Mouse (Mus musculus): ENCODE results near the gene Fan1. TPM values are rescaled to one million over a fixed set of nuclear protein-coding genes. Genes with fewer than 3 reads are reported as not detected.

Fan1 gene
- polyA plus RNA-seq, 1 experiment from 2014 or later, result 9.8 TPM

DNA sequence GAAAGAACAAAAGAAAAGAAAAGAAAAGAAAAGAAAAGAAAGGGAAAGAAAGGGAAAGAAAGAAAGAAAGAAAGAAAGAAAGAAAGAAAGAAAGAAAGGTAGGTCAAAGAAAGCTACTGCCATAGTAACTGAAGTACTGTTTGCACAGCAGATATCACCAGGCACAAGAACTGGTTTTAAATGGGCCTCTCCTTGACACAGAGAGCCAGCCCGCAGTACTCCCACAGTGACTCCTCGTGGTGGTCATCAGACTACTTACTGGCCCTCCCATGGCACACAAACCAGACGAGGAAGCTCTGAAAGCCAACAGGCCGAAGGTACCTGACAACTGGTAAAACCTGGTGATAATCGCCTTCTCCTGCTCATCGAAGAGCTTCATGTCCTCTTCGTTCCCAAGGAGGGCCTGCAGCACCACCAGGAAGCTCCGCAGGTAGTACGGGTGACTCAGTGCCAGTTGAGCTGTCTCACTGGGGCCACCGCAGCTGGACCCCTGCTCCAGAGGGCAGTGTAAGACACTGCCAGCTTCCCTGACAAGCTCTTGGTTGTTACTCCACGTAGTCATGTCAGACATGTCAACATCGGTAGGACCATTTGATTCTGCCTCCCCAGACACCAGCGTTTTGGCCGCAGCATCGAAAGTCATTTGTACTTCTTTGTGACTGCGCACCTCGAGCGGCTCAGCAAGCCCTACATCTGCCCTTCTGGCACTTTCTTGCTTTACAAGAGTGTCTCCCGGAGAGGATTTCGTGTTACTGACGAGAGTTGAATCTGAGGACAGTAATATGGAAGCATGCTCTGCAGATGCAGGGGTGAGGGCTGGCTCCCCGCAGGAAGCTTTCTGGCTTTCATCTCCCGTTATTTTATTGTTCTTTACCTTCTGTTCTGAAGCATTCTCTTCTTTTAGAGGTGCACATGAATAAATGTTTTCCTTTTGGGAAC is 1.7 kb downstream of the Fan1 start:
- no peak overlapping the region for H3K4me3 ChIP-seq (ENCODE audit: low read length)

DNA sequence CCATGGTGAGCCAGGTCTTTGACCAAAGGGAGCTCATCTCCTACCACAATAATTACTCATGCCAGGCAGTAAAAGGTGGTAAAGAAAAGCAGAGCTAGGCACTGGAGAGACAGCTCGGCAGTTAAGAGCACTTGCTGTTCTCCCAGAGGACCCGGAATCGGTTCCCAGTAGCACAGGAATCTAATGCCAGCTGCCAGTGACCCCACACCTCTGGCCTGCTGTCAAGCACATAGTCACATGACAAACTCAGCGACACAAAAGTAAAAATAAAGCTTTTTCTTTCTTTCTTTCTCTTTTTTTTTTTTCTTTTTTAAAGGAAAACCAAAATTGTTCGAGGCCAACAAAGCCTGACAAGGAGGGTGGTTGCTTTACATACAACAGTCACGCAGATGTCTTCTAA is 4.1 kb downstream of the Fan1 start:
- H3K9me3 ChIP-seq (ENCODE audit: control insufficient read depth, low read length), result no peaks in the 10 kb centered on the region
- no peak overlapping the region for H3K27ac ChIP-seq (ENCODE audit: low read depth, low read length)
- no peaks in the 10 kb centered on the region for H3K27me3 ChIP-seq (ENCODE audit: control insufficient read depth, insufficient read depth, low read length)
- peaks cover 35% of the 10 kb centered on the region; the same call in 1 of the 2 replicates for H3K36me3 ChIP-seq (ENCODE audit: control insufficient read depth, insufficient read depth, low read length)
- H3K9ac ChIP-seq (ENCODE audit: low read depth, low read length), result no peak overlapping the region
- WGBS, result 87% methylated on average over 6 of the region's 6 CpGs
- H3K4me2 ChIP-seq (replicated peaks; ENCODE audit: low read depth, low read length), result no peak overlapping the region
- no peak overlapping the region for H3K4me3 ChIP-seq (ENCODE audit: low read length)
- H3K4me1 ChIP-seq (ENCODE audit: control insufficient read depth, insufficient read depth, low read length), result peaks cover 4% of the 10 kb centered on the region; the same call in 1 of the 2 replicates
- no peak for ATAC-seq (ENCODE audit: low FRiP score, low TSS enrichment)

More for the DNA sequence above, 1.7 kb downstream of the Fan1 start:
- Histone ChIP-seq H3K9ac (ENCODE audit: low read depth, low read length) (no peak overlapping the region), H3K27me3 (ENCODE audit: control insufficient read depth, insufficient read depth, low read length) (no peaks in the 10 kb centered on the region), H3K4me2 (replicated peaks; ENCODE audit: low read depth, low read length) (no peak overlapping the region), H3K4me1 (ENCODE audit: control insufficient read depth, insufficient read depth, low read length) (peaks cover 4% of the 10 kb centered on the region; the same call in 1 of the 2 replicates), H3K36me3 (ENCODE audit: control insufficient read depth, insufficient read depth, low read length) (peaks cover 27% of the 10 kb centered on the region), H3K27ac (ENCODE audit: low read depth, low read length) (no peak overlapping the region), H3K9me3 (ENCODE audit: control insufficient read depth, low read length) (no peaks in the 10 kb centered on the region)
- ATAC-seq (ENCODE audit: low FRiP score, low TSS enrichment), result no peak
- WGBS, result 94% methylated on average over 23 of the region's 23 CpGs

- H3K9me3 ChIP-seq (ENCODE audit: control insufficient read depth, low read length), result no peaks in the 10 kb centered on the region
- H3K9ac ChIP-seq (ENCODE audit: low read depth, low read length), result no peak overlapping the region
- no peak overlapping the region for H3K4me2 ChIP-seq (replicated peaks; ENCODE audit: low read depth, low read length)
- no peaks in the 10 kb centered on the region for H3K4me1 ChIP-seq (ENCODE audit: control insufficient read depth, insufficient read depth, low read length)
- WGBS, result 93% methylated on average over 5 of the region's 5 CpGs
- H3K27me3 ChIP-seq (ENCODE audit: control insufficient read depth, insufficient read depth, low read length), result no peaks in the 10 kb centered on the region
- ATAC-seq (ENCODE audit: low FRiP score, low TSS enrichment), result no peak
- no peak overlapping the region for H3K4me3 ChIP-seq (ENCODE audit: low read length)
- H3K27ac ChIP-seq (ENCODE audit: low read depth, low read length), result no peak overlapping the region
- peaks cover 68% of the 10 kb centered on the region for H3K36me3 ChIP-seq (ENCODE audit: control insufficient read depth, insufficient read depth, low read length)
These were observed 8.0 kb downstream of the Fan1 start for GRCm38 (mm10) chr7:64365863-64366262.

GRCm38 (mm10) chr7:64360586-64360945 is 13.3 kb downstream of the Fan1 start:
- no peaks in the 10 kb centered on the region for H3K4me1 ChIP-seq (ENCODE audit: control insufficient read depth, insufficient read depth, low read length)
- H3K27me3 ChIP-seq (ENCODE audit: control insufficient read depth, insufficient read depth, low read length), result no peaks in the 10 kb centered on the region
- no peak overlapping the region for H3K4me3 ChIP-seq (ENCODE audit: low read length)
- H3K9me3 ChIP-seq (ENCODE audit: control insufficient read depth, low read length), result no peaks in the 10 kb centered on the region
- 69% methylated on average over 3 of the region's 3 CpGs for WGBS
- no peak overlapping the region for H3K9ac ChIP-seq (ENCODE audit: low read depth, low read length)
- no peak overlapping the region for H3K4me2 ChIP-seq (replicated peaks; ENCODE audit: low read depth, low read length)
- peaks cover 74% of the 10 kb centered on the region for H3K36me3 ChIP-seq (ENCODE audit: control insufficient read depth, insufficient read depth, low read length)
- no peak overlapping the region for H3K27ac ChIP-seq (ENCODE audit: low read depth, low read length)
- ATAC-seq (ENCODE audit: low FRiP score, low TSS enrichment), result no peak

GRCm38 (mm10) chr7:64359943-64360585 is 13.8 kb downstream of the Fan1 start:
- Histone ChIP-seq H3K27me3 (ENCODE audit: control insufficient read depth, insufficient read depth, low read length) (no peaks in the 10 kb centered on the region), H3K9me3 (ENCODE audit: control insufficient read depth, low read length) (no peaks in the 10 kb centered on the region), H3K4me3 (ENCODE audit: low read length) (no peak overlapping the region), H3K27ac (ENCODE audit: low read depth, low read length) (no peak overlapping the region), H3K4me1 (ENCODE audit: control insufficient read depth, insufficient read depth, low read length) (no peaks in the 10 kb centered on the region), H3K9ac (ENCODE audit: low read depth, low read length) (no peak overlapping the region), H3K36me3 (ENCODE audit: control insufficient read depth, insufficient read depth, low read length) (peaks cover 69% of the 10 kb centered on the region), H3K4me2 (replicated peaks; ENCODE audit: low read depth, low read length) (no peak overlapping the region)
- no peak for ATAC-seq (ENCODE audit: low FRiP score, low TSS enrichment)
- WGBS, result 92% methylated on average over 20 of the region's 20 CpGs

GRCm38 (mm10) chr7:64358666-64359065 is 15.2 kb downstream of the Fan1 start:
- no peaks in the 10 kb centered on the region for H3K27me3 ChIP-seq (ENCODE audit: control insufficient read depth, insufficient read depth, low read length)
- no peak for ATAC-seq (ENCODE audit: low FRiP score, low TSS enrichment)
- H3K9me3 ChIP-seq (ENCODE audit: control insufficient read depth, low read length), result no peaks in the 10 kb centered on the region
- H3K4me2 ChIP-seq (replicated peaks; ENCODE audit: low read depth, low read length), result no peak overlapping the region
- WGBS, result 84% methylated on average over 6 of the region's 6 CpGs
- peaks cover 58% of the 10 kb centered on the region for H3K36me3 ChIP-seq (ENCODE audit: control insufficient read depth, insufficient read depth, low read length)
- H3K4me3 ChIP-seq (ENCODE audit: low read length), result no peak overlapping the region
- no peak overlapping the region for H3K9ac ChIP-seq (ENCODE audit: low read depth, low read length)
- no peaks in the 10 kb centered on the region for H3K4me1 ChIP-seq (ENCODE audit: control insufficient read depth, insufficient read depth, low read length)
- H3K27ac ChIP-seq (ENCODE audit: low read depth, low read length), result no peak overlapping the region

DNA sequence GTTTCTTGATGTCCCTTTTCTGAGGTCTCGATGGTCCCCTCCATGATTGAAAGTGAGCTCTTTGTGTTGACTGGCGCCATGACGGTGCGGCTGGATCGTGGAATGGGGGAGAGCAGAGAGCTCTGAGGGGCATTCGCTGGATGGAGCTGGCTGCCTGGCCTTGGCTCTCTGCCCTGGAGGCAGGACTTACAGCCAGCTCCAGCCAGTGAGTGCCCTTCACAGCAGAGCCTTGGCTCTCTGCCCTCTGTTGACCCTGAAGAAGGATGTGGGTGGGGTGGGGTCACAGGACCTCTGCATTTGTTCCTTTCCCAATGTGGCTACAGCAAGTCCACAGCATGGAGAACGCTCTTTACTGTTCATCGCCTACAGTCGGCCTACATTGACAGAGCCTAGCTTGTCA is 16.5 kb downstream of the Fan1 start:
- no peaks in the 10 kb centered on the region for H3K9me3 ChIP-seq (ENCODE audit: control insufficient read depth, low read length)
- no peak overlapping the region for H3K4me2 ChIP-seq (replicated peaks; ENCODE audit: low read depth, low read length)
- no peak overlapping the region for H3K4me3 ChIP-seq (ENCODE audit: low read length)
- no peaks in the 10 kb centered on the region for H3K4me1 ChIP-seq (ENCODE audit: control insufficient read depth, insufficient read depth, low read length)
- H3K36me3 ChIP-seq (ENCODE audit: control insufficient read depth, insufficient read depth, low read length), result peaks cover 55% of the 10 kb centered on the region
- no peaks in the 10 kb centered on the region for H3K27me3 ChIP-seq (ENCODE audit: control insufficient read depth, insufficient read depth, low read length)
- 96% methylated on average over 9 of the region's 9 CpGs for WGBS
- no peak overlapping the region for H3K9ac ChIP-seq (ENCODE audit: low read depth, low read length)
- H3K27ac ChIP-seq (ENCODE audit: low read depth, low read length), result no peak overlapping the region
- ATAC-seq (ENCODE audit: low FRiP score, low TSS enrichment), result no peak

DNA sequence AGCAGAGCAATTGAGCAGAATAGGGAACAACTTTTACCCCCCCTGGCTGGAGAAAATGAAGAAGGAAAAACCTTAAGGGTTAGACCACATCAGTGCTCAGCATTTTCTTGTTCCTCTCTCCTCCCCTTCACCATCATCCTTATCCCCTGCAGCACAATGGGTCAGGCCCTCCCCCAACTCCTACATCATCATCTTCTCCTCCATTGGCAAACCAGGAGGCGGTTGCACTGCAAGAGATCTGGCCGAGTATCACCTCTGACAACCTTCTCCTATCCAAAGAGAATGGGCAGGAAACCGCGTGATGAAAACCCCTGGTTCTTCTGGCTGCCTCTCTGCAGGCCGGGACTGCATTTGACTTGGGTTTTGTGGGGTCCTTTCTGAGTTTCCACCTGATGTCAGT is 17.2 kb downstream of the Fan1 start:
- H3K4me2 ChIP-seq (replicated peaks; ENCODE audit: low read depth, low read length), result no peak overlapping the region
- H3K36me3 ChIP-seq (ENCODE audit: control insufficient read depth, insufficient read depth, low read length), result peaks cover 47% of the 10 kb centered on the region
- 93% methylated on average over 5 of the region's 5 CpGs for WGBS

GRCm38 (mm10) chr7:64354206-64354605 is 19.7 kb downstream of the Fan1 start:
- Histone ChIP-seq H3K9ac (ENCODE audit: low read depth, low read length) (no peak overlapping the region), H3K4me3 (ENCODE audit: low read length) (no peak overlapping the region), H3K9me3 (ENCODE audit: control insufficient read depth, low read length) (no peaks in the 10 kb centered on the region), H3K4me2 (replicated peaks; ENCODE audit: low read depth, low read length) (no peak overlapping the region), H3K27ac (ENCODE audit: low read depth, low read length) (no peak overlapping the region), H3K27me3 (ENCODE audit: control insufficient read depth, insufficient read depth, low read length) (no peaks in the 10 kb centered on the region), H3K36me3 (ENCODE audit: control insufficient read depth, insufficient read depth, low read length) (peaks cover 42% of the 10 kb centered on the region; the same call in 1 of the 2 replicates), H3K4me1 (ENCODE audit: control insufficient read depth, insufficient read depth, low read length) (no peaks in the 10 kb centered on the region)
- 82% methylated on average over 14 of the region's 14 CpGs for WGBS
- ATAC-seq (ENCODE audit: low FRiP score, low TSS enrichment), result no peak

More for the DNA sequence above, 17.2 kb downstream of the Fan1 start:
- Histone ChIP-seq H3K9ac (ENCODE audit: low read depth, low read length) (no peak overlapping the region), H3K27ac (ENCODE audit: low read depth, low read length) (no peak overlapping the region), H3K27me3 (ENCODE audit: control insufficient read depth, insufficient read depth, low read length) (no peaks in the 10 kb centered on the region), H3K4me1 (ENCODE audit: control insufficient read depth, insufficient read depth, low read length) (no peaks in the 10 kb centered on the region), H3K9me3 (ENCODE audit: control insufficient read depth, low read length) (no peaks in the 10 kb centered on the region), H3K4me3 (ENCODE audit: low read length) (no peak overlapping the region)
- no peak for ATAC-seq (ENCODE audit: low FRiP score, low TSS enrichment)
